Mouse (Mus musculus) adrenal gland, postnatal 0 days (tissue): ENCODE results near the gene Vmo1. TPM values are rescaled to one million over a fixed set of nuclear protein-coding genes. Genes with fewer than 3 reads are reported as not detected.

Experiments
- polyA plus RNA-seq: library from polyadenylated mRNA; unstranded; fragments of >200 nt; fragmentation: Nextera tagmentation; extraction: Ambion mirVana; gene quantifications from 2 replicates; pipeline ENCODE4 v1.2.1, GENCODE M21; 2015

The Vmo1 gene
- polyA plus RNA-seq: 0.63 and 1.1 TPM in 2 replicates

DNA sequence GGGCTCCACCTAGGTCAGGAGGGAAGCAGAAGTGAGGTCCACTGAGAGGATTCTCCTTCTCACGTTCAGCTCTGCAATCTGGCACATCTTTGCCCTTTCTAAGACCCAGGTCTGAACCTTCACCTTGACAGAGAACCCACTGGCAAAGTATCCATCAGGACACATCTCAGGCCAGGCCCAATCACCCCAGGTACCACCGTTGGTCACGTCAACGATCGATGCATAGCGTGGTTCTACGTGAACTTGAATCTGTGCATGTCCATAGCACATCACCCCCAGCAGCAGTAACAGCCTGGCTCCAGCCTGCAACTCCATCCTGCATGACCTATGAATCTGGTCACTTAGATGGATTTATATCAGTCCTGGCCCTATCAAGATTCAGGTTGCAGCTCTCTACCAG, at the start of gene Vmo1:
Gene Vmo1 (minus strand): TSS at position 329 of the 400 bp plus-strand sequence.

DNA sequence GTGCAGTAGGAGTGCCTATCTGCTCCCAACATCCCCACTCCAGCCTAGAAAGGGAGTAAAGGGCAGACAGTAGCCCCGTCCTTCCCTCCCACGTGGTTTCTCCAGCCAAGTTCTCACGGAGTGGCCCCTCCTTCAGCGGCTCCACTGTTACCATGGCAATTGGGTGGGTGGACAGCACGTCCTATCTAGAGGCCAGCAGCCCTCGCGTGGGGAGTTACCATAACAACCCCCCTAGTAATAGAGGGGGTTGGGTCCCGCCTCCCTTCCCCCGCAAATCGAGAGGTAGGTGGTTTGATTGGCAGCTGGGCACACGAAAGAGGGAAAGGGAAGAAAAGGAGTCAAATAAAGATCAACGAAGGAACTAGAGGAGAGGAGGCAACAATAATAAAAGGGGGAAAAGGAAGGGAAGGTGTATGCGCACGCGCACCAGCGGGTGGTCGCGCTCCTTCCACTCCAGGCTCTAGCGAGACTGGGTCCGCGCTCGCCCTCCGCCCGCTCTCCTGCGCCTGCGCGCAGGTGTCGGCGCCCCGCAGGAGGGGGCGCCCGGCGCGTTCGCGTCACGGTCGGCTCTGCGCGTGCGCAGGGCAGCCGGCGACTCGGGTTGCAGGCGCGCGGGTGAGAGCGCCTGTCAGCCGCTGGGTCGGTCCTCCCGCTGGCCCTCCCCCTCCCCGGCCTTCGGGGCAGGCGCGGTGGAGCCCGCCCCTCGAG, 48.0 kb upstream of the Vmo1 start, which contains the start of gene Mink1:
Gene Mink1 (plus strand): TSS at position 595 of the 708 bp plus-strand sequence.

DNA sequence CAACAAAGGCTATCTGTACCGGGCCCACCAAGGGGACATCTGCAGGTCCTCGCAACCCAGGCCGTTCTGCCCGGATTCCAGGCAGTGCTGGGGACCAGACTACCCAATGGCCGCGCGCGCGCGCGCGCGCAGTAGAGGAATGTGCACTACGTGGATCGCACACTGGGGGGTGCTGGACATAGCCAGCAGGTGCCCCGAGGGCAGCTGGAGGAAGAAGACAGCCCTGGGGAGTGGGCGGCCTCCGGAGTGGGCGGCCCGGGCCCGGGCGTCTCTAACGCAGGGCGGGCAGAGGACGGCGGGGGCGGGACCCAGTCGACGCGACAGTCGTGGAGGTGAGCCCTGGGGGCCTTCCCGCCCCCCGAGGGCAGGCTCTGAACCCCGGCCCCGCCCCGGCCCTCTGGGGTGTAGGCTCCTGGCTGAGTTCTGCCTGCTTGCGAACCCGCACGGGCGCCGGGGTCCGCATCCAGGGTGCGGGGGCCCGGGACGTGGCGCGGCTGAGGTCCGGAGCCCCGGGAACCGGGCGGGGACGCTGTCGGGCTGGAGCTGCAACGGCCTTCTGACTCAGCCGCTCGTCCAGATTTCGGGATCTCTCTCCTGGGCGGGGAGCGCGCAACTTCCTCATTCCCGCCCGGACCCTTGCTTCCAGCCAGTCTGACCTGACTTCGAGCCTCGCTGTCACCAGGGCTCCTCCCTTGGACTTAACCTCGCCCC, 25.6 kb upstream of the Vmo1 start, which contains the start of gene Pld2:
Gene Pld2 (plus strand): TSS at position 188 of the 711 bp plus-strand sequence.

DNA sequence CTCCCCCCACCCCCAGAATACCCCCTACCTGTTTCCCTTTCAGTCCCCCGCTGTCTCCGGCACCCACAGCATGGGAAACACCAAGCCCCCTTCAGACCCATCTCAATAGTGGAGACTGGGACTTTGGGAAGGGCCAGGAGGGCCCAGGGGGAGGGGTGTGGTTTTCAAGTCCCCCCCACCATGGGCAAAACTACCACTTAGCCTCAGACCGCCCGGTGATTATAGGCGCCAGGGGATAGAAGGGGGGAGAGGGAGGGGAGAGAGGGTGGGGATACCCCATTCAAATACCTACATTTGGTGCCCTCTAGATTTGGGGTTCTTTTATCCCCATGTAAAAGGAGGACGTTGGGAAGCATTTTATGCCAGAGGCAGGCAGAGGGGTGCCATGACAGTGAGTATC, 18.4 kb upstream of the Vmo1 start, which contains the start of gene Gm40193:
Gene Gm40193 (minus strand): TSS at position 101 of the 400 bp plus-strand sequence.

DNA sequence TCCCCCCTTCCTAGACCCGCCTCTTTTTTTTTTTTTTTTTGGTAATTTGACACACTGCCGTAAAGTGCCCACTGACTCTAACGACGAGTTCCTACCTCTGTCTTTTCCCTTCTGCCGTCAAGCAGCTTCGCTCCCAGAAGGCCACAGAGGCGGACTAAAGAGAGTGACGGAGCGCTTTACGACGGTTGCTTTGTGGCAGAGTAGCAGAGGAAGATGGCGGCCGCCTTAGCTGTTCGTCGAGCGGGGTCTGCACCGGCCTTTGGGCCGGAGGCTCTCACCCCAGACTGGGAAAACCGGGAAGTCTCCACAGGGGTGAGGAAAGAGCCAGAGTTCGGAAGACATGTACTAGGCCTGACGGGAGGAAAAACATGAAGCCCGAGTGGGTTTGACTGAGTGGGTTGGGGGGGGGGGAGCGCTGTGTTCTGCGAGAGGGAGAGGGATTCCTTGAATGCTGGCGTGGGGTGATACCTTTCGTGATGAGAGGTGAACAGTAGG, 10.8 kb upstream of the Vmo1 start, which contains the start of gene Psmb6:
Gene Psmb6 (plus strand): TSS at position 184 of the 495 bp plus-strand sequence.

DNA sequence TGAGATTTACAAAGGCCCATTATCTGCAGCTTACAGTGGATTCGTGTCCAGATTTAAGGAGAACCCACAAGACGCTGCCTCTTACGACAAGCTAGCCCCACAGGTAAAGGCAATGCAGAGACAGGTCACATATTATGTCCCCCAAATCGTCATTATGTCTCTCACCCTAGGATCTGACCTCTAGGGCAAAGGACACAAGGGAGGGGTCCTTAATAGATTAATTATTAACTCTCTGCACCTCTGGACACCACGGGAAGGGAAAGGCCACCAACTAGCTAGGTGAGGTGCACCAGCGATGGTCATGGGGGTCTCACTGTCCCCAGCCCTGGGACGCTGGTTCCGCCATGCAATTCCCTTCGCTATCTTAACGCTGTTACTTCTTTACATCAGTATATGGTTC, 4.5 kb upstream of the Vmo1 start, which contains the start of gene Gltpd2:
Gene Gltpd2 (plus strand): TSS at position 274 of the 400 bp plus-strand sequence.

DNA sequence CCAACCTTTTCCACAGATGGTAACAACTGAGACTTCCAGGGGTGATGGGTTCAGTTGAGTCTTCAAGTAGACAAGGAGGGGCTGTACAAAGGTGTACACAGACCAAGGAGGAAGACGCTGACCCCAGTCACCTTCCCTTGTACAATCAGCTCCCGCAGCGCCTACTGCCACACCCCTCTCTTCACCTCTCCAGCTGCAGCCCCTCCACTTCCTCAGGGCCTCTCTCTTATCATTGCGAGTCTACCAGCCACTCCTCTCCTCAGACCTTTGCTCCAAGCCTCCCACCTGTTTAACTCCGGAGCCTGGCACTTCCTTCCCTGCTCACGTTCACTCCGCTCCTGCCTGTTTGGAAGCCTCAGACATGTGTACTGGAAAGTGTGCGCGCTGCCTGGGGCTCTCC, 9.4 kb downstream of the Vmo1 start, which contains the start of gene Tm4sf5:
Gene Tm4sf5 (plus strand): TSS at position 275 of the 400 bp plus-strand sequence.

Other genes with a start within 250 kb of the Vmo1 start
- 0.14 and 0.26 TPM in 2 replicates for gene Alox12e, start 192.0 kb downstream of the Vmo1 start, polyA plus RNA-seq
- 0.44 and 0.91 TPM in 2 replicates for gene Alox15, start 162.6 kb downstream of the Vmo1 start, polyA plus RNA-seq
- 15.5 and 15.7 TPM in 2 replicates for gene Pelp1, start 104.6 kb downstream of the Vmo1 start, polyA plus RNA-seq
- 14.6 and 17.0 TPM in 2 replicates for gene Arrb2, start 82.0 kb downstream of the Vmo1 start, polyA plus RNA-seq
- 25.7 and 35.8 TPM in 2 replicates for gene Med11, start 62.7 kb downstream of the Vmo1 start, polyA plus RNA-seq
- gene Zmynd15, start 55.2 kb downstream of the Vmo1 start, polyA plus RNA-seq: 0.68 and 1.1 TPM in 2 replicates
- gene Cxcl16, start 54.6 kb downstream of the Vmo1 start, polyA plus RNA-seq: 12.3 and 15.6 TPM in 2 replicates
- 3.7 and 10.0 TPM in 2 replicates for gene Tm4sf5, start 9.4 kb downstream of the Vmo1 start, polyA plus RNA-seq
- gene Gltpd2, start 4.6 kb upstream of the Vmo1 start, polyA plus RNA-seq: 0.61 and 1.6 TPM in 2 replicates
- gene Psmb6, start 10.8 kb upstream of the Vmo1 start, polyA plus RNA-seq: 682 and 707 TPM in 2 replicates
- gene Gm40193, start 18.3 kb upstream of the Vmo1 start, polyA plus RNA-seq: not detected in 2 replicates
- 5.9 and 7.8 TPM in 2 replicates for gene Pld2, start 25.4 kb upstream of the Vmo1 start, polyA plus RNA-seq
- gene Mink1, start 48.3 kb upstream of the Vmo1 start, polyA plus RNA-seq: 8.4 and 8.8 TPM in 2 replicates
- gene 4930544D05Rik, start 101.2 kb upstream of the Vmo1 start, polyA plus RNA-seq: not detected in 2 replicates
- gene Chrne, start 104.6 kb upstream of the Vmo1 start, polyA plus RNA-seq: 0.30 TPM in 1 of 2 replicates, not detected in the other
- gene Gp1ba, start 124.5 kb upstream of the Vmo1 start, polyA plus RNA-seq: 0.19 and 0.47 TPM in 2 replicates
- 69.6 and 99.5 TPM in 2 replicates for gene Rnf167, start 132.6 kb upstream of the Vmo1 start, polyA plus RNA-seq
- 105 and 154 TPM in 2 replicates for gene Slc25a11, start 132.9 kb upstream of the Vmo1 start, polyA plus RNA-seq
- gene Pfn1, start 140.0 kb upstream of the Vmo1 start, polyA plus RNA-seq: 1,006 and 1,381 TPM in 2 replicates
- 14.3 and 21.6 TPM in 2 replicates for gene Eno3, start 142.6 kb upstream of the Vmo1 start, polyA plus RNA-seq
- 91.7 and 114 TPM in 2 replicates for gene Spag7, start 154.8 kb upstream of the Vmo1 start, polyA plus RNA-seq
- gene Camta2, start 173.5 kb upstream of the Vmo1 start, polyA plus RNA-seq: 8.7 and 12.8 TPM in 2 replicates
- 7.0 and 12.5 TPM in 2 replicates for gene Inca1, start 185.5 kb upstream of the Vmo1 start, polyA plus RNA-seq
- gene Kif1c, start 185.9 kb upstream of the Vmo1 start, polyA plus RNA-seq: 2.4 and 3.8 TPM in 2 replicates
- 4.8 and 7.6 TPM in 2 replicates for gene Zfp3, start 249.6 kb upstream of the Vmo1 start, polyA plus RNA-seq